In genomic region chr5:73777282-73777921, GRCm38 (mm10) we compare ENCODE assay signal across 8 mouse cellular contexts.
DNase-seq lines count a peak whose midpoint lies in the region; ATAC-seq lines count a peak whose summit lies in the region.

No protein-coding gene starts in this region.

- ATAC-seq in frontal cortex, adult (ENCODE audit: low TSS enrichment): peak; percentile 74
- ATAC-seq in kidney, embryonic 16.5 days (ENCODE audit: low FRiP score, low TSS enrichment): peak; percentile 91
- ATAC-seq in megakaryocyte-erythroid progenitor cell, adult 5-6 weeks (replicated peaks; ENCODE audit: low FRiP score, low TSS enrichment, poor library complexity, severe bottlenecking): no peak

- H3K9me3 ChIP-seq in kidney, embryonic 16.5 days (ENCODE audit: low read length): peaks cover 8% of the 10 kb centered on the region; the same call in 1 of the 2 replicates

- H3K9ac ChIP-seq in kidney, embryonic 16.5 days (replicated peaks; ENCODE audit: low read length): no peak overlapping the region

- H3K27me3 ChIP-seq in kidney, embryonic 16.5 days (ENCODE audit: insufficient read depth, low read length): no peaks in the 10 kb centered on the region

- no peak overlapping the region for H3K4me3 ChIP-seq in kidney, embryonic 16.5 days (ENCODE audit: low read length)

- H3K4me2 ChIP-seq in kidney, embryonic 16.5 days (replicated peaks; ENCODE audit: low read depth, low read length): no peak overlapping the region

- H3K36me3 ChIP-seq in kidney, embryonic 16.5 days (ENCODE audit: insufficient read depth, low read length): no peaks in the 10 kb centered on the region

- H3K27ac ChIP-seq in kidney, embryonic 16.5 days (ENCODE audit: low read length): peak overlapping the region; percentile 2; the same call in 1 of the 2 replicates

- WGBS in kidney, embryonic 16.5 days: 45% methylated on average over 9 of the region's 9 CpGs

- no peak for DNase-seq in frontal cortex, postnatal 25 days (ENCODE audit: low spot score in 2 of 2)
- DNase-seq in gastrocnemius, postnatal 4 days (ENCODE audit: low spot score in 2 of 2): peak; percentile 50 to 63
- peak; percentile 9 for DNase-seq in ovary, postnatal 36 days (ENCODE audit: low spot score)
- DNase-seq in cerebellum, postnatal 36 days: no peak
- no peak for DNase-seq in cerebellum, adult 9-11 months

- peaks cover 6% of the 10 kb centered on the region for H3K4me1 ChIP-seq in kidney, embryonic 16.5 days (ENCODE audit: insufficient read depth, low read length)

Comparison
In these comparisons a context has a peak if more than half of its experiments do, and no peak if none do; other contexts are left out.
1. DNase-seq: peak in gastrocnemius, postnatal 4 days (2 of 2) and ovary, postnatal 36 days (single experiment); none in frontal cortex, postnatal 25 days (0 of 2), cerebellum, postnatal 36 days (0 of 2) and cerebellum, adult 9-11 months (single experiment).